Mouse (Mus musculus) hindbrain, postnatal 0 days (tissue): ENCODE measurements at regions not wholly inside any gene's neighbourhood (a gene's known extent, or its start where the extent isn't known, plus 50 kb on each side); places are given as distances from the start of the nearest gene placed in this dataset.

Source experiments
- ATAC-seq: fragments of 200-750 bp; cut with Nextera tagmentation; 2 replicates; pipeline ENCODE4 v1.8.0; 2017; ENCODE audit warnings: mild to moderate bottlenecking, moderate TSS enrichment, moderate library complexity
- DNase-seq: peaks from one replicate; pipeline ENCODE4 v3.0.0-alpha.2; 2015; ENCODE audit warnings: low spot score
- H3K27ac ChIP-seq: fragments of 300-500 bp; sonication (generic); 2 replicates; pipeline ENCODE4 v1.5.1; 2014; ENCODE audit warnings: mild to moderate bottlenecking
- H3K27me3 ChIP-seq: fragments of 300-500 bp; sonication (generic); 2 replicates; pipeline ENCODE4 v1.6.1; 2014; ENCODE audit warnings: low read length, mixed read lengths; ENCODE audit not compliant: insufficient read depth
- H3K36me3 ChIP-seq: fragments of 300-500 bp; sonication (generic); 2 replicates; pipeline ENCODE4 v1.6.1; 2014; ENCODE audit warnings: low read length, mixed read lengths; ENCODE audit not compliant: insufficient read depth
- H3K4me1 ChIP-seq: fragments of 300-500 bp; sonication (generic); 2 replicates; pipeline ENCODE4 v1.6.1; 2014; ENCODE audit warnings: antibody characterized with exemption, low read length, mixed read lengths; ENCODE audit not compliant: insufficient read depth
- H3K4me2 ChIP-seq: fragments of 300-500 bp; sonication (generic); 2 replicates; pipeline ENCODE4 v1.6.1; 2014; ENCODE audit warnings: low read depth, mild to moderate bottlenecking, low read length, moderate library complexity, mixed read lengths
- H3K4me3 ChIP-seq: fragments of 300-500 bp; sonication (generic); 2 replicates; pipeline ENCODE4 v1.5.1; 2014; ENCODE audit warnings: low read length
- H3K9ac ChIP-seq: fragments of 300-500 bp; sonication (generic); replicated peaks from 2 replicates; pipeline ENCODE4 v1.6.1; 2014; ENCODE audit warnings: mild to moderate bottlenecking, low read length, moderate library complexity, mixed read lengths
- H3K9me3 ChIP-seq: fragments of 300-500 bp; sonication (generic); 2 replicates; pipeline ENCODE4 v1.6.1; 2016; ENCODE audit warnings: low read length, mixed read lengths
- CTCF ChIP-seq: IDR thresholded peaks from 2 replicates; pipeline ENCODE4 v1.5.1; 2016; ENCODE audit warnings: antibody characterized with exemption, control low read depth, low read depth
- WGBS: fragments of 180-500 bp; shearing (Covaris S2); extraction: QIAGEN DNeasy Blood & Tissue Kit; methylation state at CpG from one replicate; pipeline ENCODE4 v1.1.7; 2014; 5-methylcytosine and 5-hydroxymethylcytosine counted together

DNA sequence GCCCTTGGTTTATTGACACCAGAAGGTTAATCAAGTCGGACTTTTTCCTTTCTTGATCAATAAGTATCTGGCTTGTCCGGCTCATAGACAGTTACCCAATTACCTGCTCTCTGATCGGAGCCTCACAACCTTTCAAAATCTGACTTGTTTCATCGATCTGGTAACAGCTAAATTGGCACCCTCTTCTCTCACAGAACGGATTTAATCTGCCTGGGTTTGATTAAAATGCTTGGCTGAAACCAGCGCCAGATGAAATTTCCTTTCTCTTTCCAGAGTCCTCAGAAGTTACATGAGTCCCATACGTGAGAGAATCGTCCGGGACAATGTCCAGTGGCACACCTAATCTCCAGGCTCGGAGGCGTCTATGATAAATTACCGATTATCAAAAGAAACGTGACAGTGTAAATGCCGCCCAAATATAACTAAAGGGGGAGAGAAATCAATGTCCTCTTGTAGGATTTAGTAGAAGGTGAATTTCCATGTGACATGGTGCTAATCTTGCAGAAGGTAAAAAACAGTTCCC, 125.5 kb downstream of the Pja2 start:
- no peak overlapping the region for H3K9ac ChIP-seq
- no peak overlapping the region for H3K4me3 ChIP-seq
- no peaks in the 10 kb centered on the region for H3K4me1 ChIP-seq
- H3K9me3 ChIP-seq = no peaks in the 10 kb centered on the region
- no peaks in the 10 kb centered on the region for H3K27me3 ChIP-seq
- no peak overlapping the region for H3K27ac ChIP-seq
- TF ChIP-seq CTCF = no peak
- no peak overlapping the region for H3K4me2 ChIP-seq
- DNase-seq (no peak), ATAC-seq (no peak)
- WGBS = 75% methylated on average over 14 of the region's 14 CpGs
- H3K36me3 ChIP-seq = no peaks in the 10 kb centered on the region

- Histone ChIP-seq H3K36me3 (no peaks in the 10 kb centered on the region), H3K4me3 (no peak overlapping the region), H3K27me3 (no peaks in the 10 kb centered on the region), H3K9ac (no peak overlapping the region), H3K4me2 (no peak overlapping the region), H3K27ac (no peak overlapping the region), H3K9me3 (no peaks in the 10 kb centered on the region), H3K4me1 (0 out of 2 replicates have a peak, but pooled peaks cover 5% of the 10 kb centered on the region)
- no peak for TF ChIP-seq CTCF
- 60% methylated on average over 7 of the region's 7 CpGs for WGBS
- no peak for ATAC-seq
- no peak for DNase-seq
These were observed 128.1 kb downstream of the Pja2 start for GRCm38 (mm10) chr17:64203611-64204010.

GRCm38 (mm10) chr17:64202248-64202647, 129.5 kb downstream of the Pja2 start:
- 0 out of 2 replicates have a peak, but pooled peaks cover 5% of the 10 kb centered on the region for H3K4me1 ChIP-seq
- no peak overlapping the region for H3K9ac ChIP-seq
- no peak overlapping the region for H3K4me3 ChIP-seq
- H3K36me3 ChIP-seq = no peaks in the 10 kb centered on the region
- H3K27me3 ChIP-seq = no peaks in the 10 kb centered on the region
- no peaks in the 10 kb centered on the region for H3K9me3 ChIP-seq
- no peak for TF ChIP-seq CTCF
- no peak overlapping the region for H3K27ac ChIP-seq
- DNase-seq = no peak
- H3K4me2 ChIP-seq = no peak overlapping the region
- no peak for ATAC-seq
- WGBS = 85% methylated on average over 6 of the region's 6 CpGs

- no peak for ATAC-seq
- Histone ChIP-seq H3K4me3 (no peak overlapping the region), H3K9ac (no peak overlapping the region), H3K36me3 (no peaks in the 10 kb centered on the region), H3K9me3 (no peaks in the 10 kb centered on the region), H3K4me1 (0 out of 2 replicates have a peak, but pooled peaks cover 5% of the 10 kb centered on the region), H3K4me2 (no peak overlapping the region), H3K27ac (no peak overlapping the region), H3K27me3 (no peaks in the 10 kb centered on the region)
- WGBS = 94% methylated on average over 5 of the region's 5 CpGs
- no peak for DNase-seq
- no peak for TF ChIP-seq CTCF
These were observed 130.1 kb downstream of the Pja2 start for GRCm38 (mm10) chr17:64201609-64202008.

DNA sequence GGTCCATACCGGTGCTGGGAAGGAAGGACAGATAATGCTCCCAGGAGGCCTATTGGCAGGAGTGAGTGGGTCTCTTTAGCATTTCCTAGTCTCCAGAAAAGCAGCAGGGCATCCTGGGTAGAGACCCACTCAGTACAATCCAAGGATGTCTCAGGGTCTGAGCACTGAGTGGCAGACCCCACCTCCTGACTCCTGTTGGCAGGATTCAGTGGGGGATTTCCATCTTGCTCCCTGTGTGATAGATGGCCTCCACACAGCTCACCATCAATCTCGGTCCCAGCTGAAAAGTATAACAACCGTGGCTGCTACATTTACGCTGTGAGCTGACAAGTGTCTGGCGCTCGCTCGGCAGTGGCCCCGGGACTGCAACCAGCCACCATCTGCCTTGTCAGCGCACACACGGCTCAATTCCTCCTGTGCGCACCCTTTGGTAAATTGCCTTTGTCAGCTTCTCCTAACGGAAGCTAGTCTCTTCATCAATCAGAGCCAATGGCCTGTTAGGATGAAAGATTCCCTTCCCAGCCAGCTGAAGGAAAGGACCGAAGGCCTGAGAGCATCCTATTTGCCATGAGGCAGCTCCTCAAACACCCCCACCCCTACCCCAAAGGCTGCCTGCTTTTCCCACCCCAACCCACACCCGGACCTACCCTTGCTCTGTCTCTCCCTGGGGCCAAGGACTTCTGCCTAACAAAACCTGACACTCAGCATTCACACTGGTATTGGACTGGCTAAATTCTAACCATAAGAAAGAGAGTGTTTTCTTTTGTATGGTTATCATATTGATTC, 131.4 kb downstream of the Pja2 start:
- peak; percentile 67 for ATAC-seq
- WGBS = 50% methylated on average over 14 of the region's 14 CpGs
- no peaks in the 10 kb centered on the region for H3K36me3 ChIP-seq
- no peak overlapping the region for H3K9ac ChIP-seq
- no peak overlapping the region for H3K4me3 ChIP-seq
- H3K27me3 ChIP-seq = no peaks in the 10 kb centered on the region
- no peak overlapping the region for H3K4me2 ChIP-seq
- peak overlapping the region; percentile 6; the same call in 1 of the 2 replicates for H3K27ac ChIP-seq
- TF ChIP-seq CTCF = no peak
- no peaks in the 10 kb centered on the region for H3K9me3 ChIP-seq
- DNase-seq = peak; percentile 64
- H3K4me1 ChIP-seq = 0 out of 2 replicates have a peak, but pooled peaks cover 5% of the 10 kb centered on the region

DNA sequence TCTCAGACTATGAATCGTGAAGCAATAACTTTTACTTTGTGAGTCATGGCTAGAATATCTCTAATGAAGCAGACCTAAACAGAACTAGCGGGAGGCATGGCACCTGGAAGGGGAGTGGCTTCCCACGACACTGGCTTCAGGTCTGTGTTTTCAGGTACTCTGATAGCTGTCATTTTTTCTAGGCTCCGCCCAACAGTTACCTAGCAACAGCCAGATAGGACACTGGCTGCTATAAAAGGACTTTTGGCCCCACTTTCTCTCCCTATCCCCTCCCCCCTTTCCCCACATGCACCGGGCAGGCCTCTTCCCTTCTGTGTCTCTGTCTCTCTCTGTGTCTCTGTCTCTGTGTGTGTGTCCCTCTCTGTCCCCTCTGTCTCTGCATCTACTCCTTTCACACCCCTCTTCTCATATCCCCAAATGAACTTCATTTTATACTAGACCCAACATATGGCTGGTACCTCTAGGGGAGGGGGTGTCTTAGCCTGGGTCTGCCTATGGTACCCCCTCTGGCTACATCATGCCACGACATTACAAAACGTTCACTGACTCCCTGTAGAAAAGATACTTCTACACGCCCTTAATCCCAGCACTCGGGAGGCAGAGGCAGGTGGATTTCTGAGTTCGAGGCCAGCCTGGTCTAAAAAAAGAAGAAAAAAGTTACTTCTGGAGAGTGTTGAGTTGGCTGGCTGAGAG, 132.3 kb downstream of the Pja2 start:
- WGBS = 88% methylated on average over 10 of the region's 10 CpGs
- H3K4me2 ChIP-seq = no peak overlapping the region
- 0 out of 2 replicates have a peak, but pooled peaks cover 5% of the 10 kb centered on the region for H3K4me1 ChIP-seq
- H3K27me3 ChIP-seq = no peaks in the 10 kb centered on the region
- no peak overlapping the region for H3K4me3 ChIP-seq
- ATAC-seq (peak; percentile 6; the same call in 1 of the 2 replicates), DNase-seq (no peak)
- no peak for TF ChIP-seq CTCF
- H3K27ac ChIP-seq = no peak overlapping the region
- no peak overlapping the region for H3K9ac ChIP-seq
- H3K9me3 ChIP-seq = no peaks in the 10 kb centered on the region
- no peaks in the 10 kb centered on the region for H3K36me3 ChIP-seq
